Mouse (Mus musculus): Measurements from ENCODE around the gene Lmcd1. TPM values are rescaled to one million over a fixed set of nuclear protein-coding genes. Genes with fewer than 3 reads are reported as not detected.

Gene Lmcd1
- polyA plus RNA-seq, 1 experiment from 2014 or later, result 11.7 TPM

GRCm38 (mm10) chr6:112278805-112279204 lies 5.2 kb downstream of the Lmcd1 start:
- 95% methylated on average over 1 of the region's 1 CpGs for WGBS
- H3K9me3 ChIP-seq (ENCODE audit: control insufficient read depth, low read length), result no peaks in the 10 kb centered on the region
- no peak overlapping the region for H3K9ac ChIP-seq (replicated peaks; ENCODE audit: low read depth, low read length)
- no peak overlapping the region for H3K4me3 ChIP-seq (ENCODE audit: low read depth, low read length)
- no peaks in the 10 kb centered on the region for H3K36me3 ChIP-seq (ENCODE audit: control insufficient read depth, insufficient read depth, low read length)
- no peak for ATAC-seq (ENCODE audit: low read depth)
- H3K27ac ChIP-seq (ENCODE audit: low read depth, low read length), result no peak overlapping the region
- no peak overlapping the region for H3K4me2 ChIP-seq (ENCODE audit: low read depth, low read length)
- H3K4me1 ChIP-seq (ENCODE audit: control insufficient read depth, insufficient read depth, low read length), result peaks cover 1% of the 10 kb centered on the region; the same call in 1 of the 2 replicates
- no peaks in the 10 kb centered on the region for H3K27me3 ChIP-seq (ENCODE audit: control insufficient read depth, insufficient read depth, low read length)

DNA sequence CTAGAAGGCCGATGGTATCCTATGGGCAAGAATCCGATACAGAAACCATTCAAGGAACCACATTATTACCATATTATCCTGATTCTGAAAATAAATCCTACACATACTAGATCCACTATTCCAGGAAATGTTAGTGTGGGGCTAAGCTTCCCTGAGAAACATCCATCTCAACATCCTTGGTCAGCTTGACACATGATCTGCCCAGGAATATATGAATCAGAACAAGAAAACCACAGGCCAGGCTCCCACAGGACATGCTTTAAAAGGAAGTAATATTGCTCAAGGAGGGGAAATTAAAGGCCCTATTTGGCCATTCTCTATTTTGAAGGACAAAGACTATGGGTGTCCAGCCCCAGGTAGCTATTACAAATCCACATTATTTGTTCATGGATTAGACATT lies 6.6 kb downstream of the Lmcd1 start:
- no peak for ATAC-seq (ENCODE audit: low read depth)
- Histone ChIP-seq H3K9ac (replicated peaks; ENCODE audit: low read depth, low read length) (no peak overlapping the region), H3K27ac (ENCODE audit: low read depth, low read length) (no peak overlapping the region), H3K4me3 (ENCODE audit: low read depth, low read length) (no peak overlapping the region), H3K4me2 (ENCODE audit: low read depth, low read length) (no peak overlapping the region), H3K27me3 (ENCODE audit: control insufficient read depth, insufficient read depth, low read length) (no peaks in the 10 kb centered on the region), H3K9me3 (ENCODE audit: control insufficient read depth, low read length) (no peaks in the 10 kb centered on the region), H3K36me3 (ENCODE audit: control insufficient read depth, insufficient read depth, low read length) (no peaks in the 10 kb centered on the region), H3K4me1 (ENCODE audit: control insufficient read depth, insufficient read depth, low read length) (no peaks in the 10 kb centered on the region)
- WGBS, result 91% methylated on average over 2 of the region's 2 CpGs

GRCm38 (mm10) chr6:112280945-112281344 lies 7.4 kb downstream of the Lmcd1 start:
- ATAC-seq (ENCODE audit: low read depth), result no peak
- Histone ChIP-seq H3K27me3 (ENCODE audit: control insufficient read depth, insufficient read depth, low read length) (no peaks in the 10 kb centered on the region), H3K9ac (replicated peaks; ENCODE audit: low read depth, low read length) (no peak overlapping the region), H3K4me1 (ENCODE audit: control insufficient read depth, insufficient read depth, low read length) (no peaks in the 10 kb centered on the region), H3K27ac (ENCODE audit: low read depth, low read length) (no peak overlapping the region), H3K9me3 (ENCODE audit: control insufficient read depth, low read length) (no peaks in the 10 kb centered on the region), H3K4me3 (ENCODE audit: low read depth, low read length) (no peak overlapping the region), H3K4me2 (ENCODE audit: low read depth, low read length) (no peak overlapping the region), H3K36me3 (ENCODE audit: control insufficient read depth, insufficient read depth, low read length) (no peaks in the 10 kb centered on the region)
- 47% methylated on average over 3 of the region's 3 CpGs for WGBS

DNA sequence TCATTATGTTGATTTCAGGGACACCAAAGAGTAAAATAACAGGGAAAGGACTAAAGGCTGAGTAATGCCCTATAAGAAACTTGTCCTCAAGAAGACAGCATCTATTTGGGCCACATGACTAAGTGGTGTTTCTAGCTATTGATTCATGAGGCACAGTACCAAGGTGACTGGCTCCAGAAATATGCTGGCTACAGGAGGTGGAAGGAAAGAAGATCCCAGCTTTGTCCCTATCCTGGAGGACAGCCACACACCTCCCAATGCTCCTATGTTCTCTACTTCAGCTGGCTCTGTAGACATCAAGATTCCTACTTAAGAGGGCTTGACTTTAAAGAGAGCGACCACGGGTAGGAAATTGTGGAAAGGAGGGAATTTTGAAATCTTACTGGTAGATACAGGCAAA lies 8.4 kb downstream of the Lmcd1 start:
- H3K36me3 ChIP-seq (ENCODE audit: control insufficient read depth, insufficient read depth, low read length), result no peaks in the 10 kb centered on the region
- H3K9me3 ChIP-seq (ENCODE audit: control insufficient read depth, low read length), result no peaks in the 10 kb centered on the region
- H3K9ac ChIP-seq (replicated peaks; ENCODE audit: low read depth, low read length), result no peak overlapping the region
- no peak for ATAC-seq (ENCODE audit: low read depth)
- no peak overlapping the region for H3K4me3 ChIP-seq (ENCODE audit: low read depth, low read length)
- no peak overlapping the region for H3K4me2 ChIP-seq (ENCODE audit: low read depth, low read length)
- no peaks in the 10 kb centered on the region for H3K27me3 ChIP-seq (ENCODE audit: control insufficient read depth, insufficient read depth, low read length)
- WGBS, result 91% methylated on average over 2 of the region's 2 CpGs
- no peaks in the 10 kb centered on the region for H3K4me1 ChIP-seq (ENCODE audit: control insufficient read depth, insufficient read depth, low read length)
- no peak overlapping the region for H3K27ac ChIP-seq (ENCODE audit: low read depth, low read length)

DNA sequence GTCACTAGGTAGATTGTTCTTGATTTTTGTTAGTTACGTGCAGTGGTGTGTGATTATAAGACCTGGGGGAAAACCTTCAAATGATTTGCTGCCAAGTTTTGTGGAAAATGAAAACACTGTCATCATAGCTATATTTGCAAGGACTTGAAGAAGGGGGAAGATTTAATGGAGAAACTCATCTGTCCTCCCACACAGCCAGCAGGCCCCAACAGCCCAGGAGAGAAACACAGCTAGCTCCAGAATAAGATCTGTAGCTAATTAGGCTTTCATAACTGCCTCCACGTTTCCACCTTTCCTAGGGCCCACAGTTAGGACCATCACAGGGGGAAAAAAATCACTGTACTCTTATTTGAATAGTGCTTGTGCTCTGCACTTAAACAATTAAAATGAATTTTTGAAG lies 10.5 kb downstream of the Lmcd1 start:
- no peak for ATAC-seq (ENCODE audit: low read depth)
- Histone ChIP-seq H3K9me3 (ENCODE audit: control insufficient read depth, low read length) (no peaks in the 10 kb centered on the region), H3K4me2 (ENCODE audit: low read depth, low read length) (no peak overlapping the region), H3K4me1 (ENCODE audit: control insufficient read depth, insufficient read depth, low read length) (no peaks in the 10 kb centered on the region), H3K9ac (replicated peaks; ENCODE audit: low read depth, low read length) (no peak overlapping the region), H3K4me3 (ENCODE audit: low read depth, low read length) (no peak overlapping the region), H3K27me3 (ENCODE audit: control insufficient read depth, insufficient read depth, low read length) (no peaks in the 10 kb centered on the region), H3K36me3 (ENCODE audit: control insufficient read depth, insufficient read depth, low read length) (no peaks in the 10 kb centered on the region), H3K27ac (ENCODE audit: low read depth, low read length) (no peak overlapping the region)
- WGBS, result 85% methylated on average over 2 of the region's 2 CpGs

DNA sequence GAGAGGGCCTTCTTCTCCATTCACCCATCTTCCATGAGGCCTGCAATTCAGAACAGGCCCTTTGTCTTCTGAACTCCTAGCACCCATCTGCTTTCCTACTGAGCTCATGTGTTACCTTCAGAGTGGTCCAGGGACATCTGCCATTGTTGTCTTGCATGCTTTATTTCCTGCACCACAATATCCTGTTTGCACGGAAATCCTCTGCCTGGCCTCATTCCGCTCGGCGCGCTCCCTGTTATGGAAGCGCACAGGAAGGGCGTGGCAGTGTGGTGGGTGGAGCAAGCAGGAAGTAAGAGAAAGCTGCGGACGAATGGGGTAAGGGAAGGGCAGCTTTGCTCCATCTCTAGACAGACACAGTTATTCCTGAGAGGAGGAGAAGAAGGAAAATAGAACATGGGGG lies 14.1 kb downstream of the Lmcd1 start:
- Histone ChIP-seq H3K9me3 (ENCODE audit: control insufficient read depth, low read length) (no peaks in the 10 kb centered on the region), H3K4me1 (ENCODE audit: control insufficient read depth, insufficient read depth, low read length) (no peaks in the 10 kb centered on the region), H3K9ac (replicated peaks; ENCODE audit: low read depth, low read length) (no peak overlapping the region), H3K4me3 (ENCODE audit: low read depth, low read length) (no peak overlapping the region), H3K36me3 (ENCODE audit: control insufficient read depth, insufficient read depth, low read length) (no peaks in the 10 kb centered on the region), H3K4me2 (ENCODE audit: low read depth, low read length) (no peak overlapping the region), H3K27me3 (ENCODE audit: control insufficient read depth, insufficient read depth, low read length) (no peaks in the 10 kb centered on the region), H3K27ac (ENCODE audit: low read depth, low read length) (no peak overlapping the region)
- 91% methylated on average over 9 of the region's 9 CpGs for WGBS
- ATAC-seq (ENCODE audit: low read depth), result no peak

DNA sequence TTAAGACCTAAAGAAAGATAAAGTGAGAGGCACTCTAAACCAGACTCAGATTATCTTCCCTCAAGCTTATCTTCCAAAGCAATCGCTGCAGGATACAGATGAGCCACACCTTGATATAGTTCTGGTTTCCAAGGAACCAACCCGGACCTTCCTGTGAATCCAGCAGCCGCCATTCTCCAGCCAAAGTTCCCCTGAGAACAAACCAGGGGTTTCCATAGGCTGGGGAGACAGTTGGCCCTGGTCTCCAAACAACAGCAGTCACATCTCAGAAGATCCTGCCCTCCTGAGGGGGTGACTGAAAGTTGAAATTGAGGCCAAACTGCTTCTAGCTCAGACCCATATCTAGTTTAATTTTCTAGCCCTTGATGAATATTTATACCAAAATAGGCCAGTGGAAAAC lies 14.7 kb downstream of the Lmcd1 start:
- no peak overlapping the region for H3K9ac ChIP-seq (replicated peaks; ENCODE audit: low read depth, low read length)
- no peak overlapping the region for H3K27ac ChIP-seq (ENCODE audit: low read depth, low read length)
- no peaks in the 10 kb centered on the region for H3K9me3 ChIP-seq (ENCODE audit: control insufficient read depth, low read length)
- no peaks in the 10 kb centered on the region for H3K4me1 ChIP-seq (ENCODE audit: control insufficient read depth, insufficient read depth, low read length)
- H3K4me2 ChIP-seq (ENCODE audit: low read depth, low read length), result no peak overlapping the region
- ATAC-seq (ENCODE audit: low read depth), result no peak
- no peaks in the 10 kb centered on the region for H3K27me3 ChIP-seq (ENCODE audit: control insufficient read depth, insufficient read depth, low read length)
- WGBS, result 93% methylated on average over 3 of the region's 3 CpGs
- H3K4me3 ChIP-seq (ENCODE audit: low read depth, low read length), result no peak overlapping the region
- no peaks in the 10 kb centered on the region for H3K36me3 ChIP-seq (ENCODE audit: control insufficient read depth, insufficient read depth, low read length)

- 81% methylated on average over 4 of the region's 4 CpGs for WGBS
Observed at GRCm38 (mm10) chr6:112291146-112291545, 17.6 kb downstream of the Lmcd1 start.

DNA sequence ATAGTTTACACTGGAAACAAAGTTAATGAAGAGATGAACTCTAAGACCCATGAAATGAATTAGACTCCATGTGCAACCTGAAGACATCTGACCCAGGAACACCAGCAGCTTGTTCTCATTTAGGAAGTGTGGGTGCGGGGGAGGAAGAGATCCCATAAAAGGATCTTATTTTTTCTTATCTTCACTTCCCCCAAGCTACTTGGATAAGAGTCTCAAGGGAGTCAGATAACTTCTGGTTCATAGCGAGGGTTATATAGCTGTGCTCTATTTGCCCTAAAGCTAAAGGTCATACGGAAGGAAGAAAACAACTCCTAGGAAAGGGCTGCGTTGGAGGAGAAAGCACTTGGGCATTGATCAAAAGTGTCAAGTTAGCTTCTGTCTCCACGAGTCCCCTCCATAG lies 19.8 kb downstream of the Lmcd1 start:
- Histone ChIP-seq H3K36me3 (ENCODE audit: control insufficient read depth, insufficient read depth, low read length) (no peaks in the 10 kb centered on the region), H3K4me1 (ENCODE audit: control insufficient read depth, insufficient read depth, low read length) (no peaks in the 10 kb centered on the region), H3K4me3 (ENCODE audit: low read depth, low read length) (no peak overlapping the region), H3K27me3 (ENCODE audit: control insufficient read depth, insufficient read depth, low read length) (no peaks in the 10 kb centered on the region), H3K9me3 (ENCODE audit: control insufficient read depth, low read length) (no peaks in the 10 kb centered on the region), H3K4me2 (ENCODE audit: low read depth, low read length) (no peak overlapping the region), H3K27ac (ENCODE audit: low read depth, low read length) (no peak overlapping the region), H3K9ac (replicated peaks; ENCODE audit: low read depth, low read length) (no peak overlapping the region)
- no peak for ATAC-seq (ENCODE audit: low read depth)
- 78% methylated on average over 5 of the region's 5 CpGs for WGBS

More at GRCm38 (mm10) chr6:112291146-112291545, 17.6 kb downstream of the Lmcd1 start:
- no peaks in the 10 kb centered on the region for H3K9me3 ChIP-seq (ENCODE audit: control insufficient read depth, low read length)
- no peak overlapping the region for H3K4me3 ChIP-seq (ENCODE audit: low read depth, low read length)
- H3K27ac ChIP-seq (ENCODE audit: low read depth, low read length), result no peak overlapping the region
- H3K4me1 ChIP-seq (ENCODE audit: control insufficient read depth, insufficient read depth, low read length), result no peaks in the 10 kb centered on the region
- H3K4me2 ChIP-seq (ENCODE audit: low read depth, low read length), result no peak overlapping the region
- H3K36me3 ChIP-seq (ENCODE audit: control insufficient read depth, insufficient read depth, low read length), result no peaks in the 10 kb centered on the region
- no peak overlapping the region for H3K9ac ChIP-seq (replicated peaks; ENCODE audit: low read depth, low read length)
- H3K27me3 ChIP-seq (ENCODE audit: control insufficient read depth, insufficient read depth, low read length), result no peaks in the 10 kb centered on the region
- ATAC-seq (ENCODE audit: low read depth), result no peak

GRCm38 (mm10) chr6:112295269-112295668 lies 21.7 kb downstream of the Lmcd1 start:
- H3K4me3 ChIP-seq (ENCODE audit: low read depth, low read length), result no peak overlapping the region
- WGBS, result 82% methylated on average over 3 of the region's 3 CpGs
- no peaks in the 10 kb centered on the region for H3K27me3 ChIP-seq (ENCODE audit: control insufficient read depth, insufficient read depth, low read length)
- no peak overlapping the region for H3K27ac ChIP-seq (ENCODE audit: low read depth, low read length)
- no peaks in the 10 kb centered on the region for H3K36me3 ChIP-seq (ENCODE audit: control insufficient read depth, insufficient read depth, low read length)
- no peaks in the 10 kb centered on the region for H3K9me3 ChIP-seq (ENCODE audit: control insufficient read depth, low read length)
- ATAC-seq (ENCODE audit: low read depth), result no peak
- H3K4me1 ChIP-seq (ENCODE audit: control insufficient read depth, insufficient read depth, low read length), result no peaks in the 10 kb centered on the region
- H3K4me2 ChIP-seq (ENCODE audit: low read depth, low read length), result no peak overlapping the region
- no peak overlapping the region for H3K9ac ChIP-seq (replicated peaks; ENCODE audit: low read depth, low read length)
